Mouse (Mus musculus) urinary bladder, postnatal 36 days (tissue): ENCODE measurements around the gene Fbxo6.
"Not testable (repeated sequence)": the region's sequence is repeated elsewhere in the genome, so short reads cannot be mapped to it uniquely, and the experiment has no call there.

Experiments
- DNase-seq, 2 experiments: peaks; one replicate each; pipeline ENCODE4 v3.0.0; 2022; ENCODE audit warnings: low spot score in 2 of 2, mixed read lengths in 1 of 2

The Fbxo6 gene

DNA sequence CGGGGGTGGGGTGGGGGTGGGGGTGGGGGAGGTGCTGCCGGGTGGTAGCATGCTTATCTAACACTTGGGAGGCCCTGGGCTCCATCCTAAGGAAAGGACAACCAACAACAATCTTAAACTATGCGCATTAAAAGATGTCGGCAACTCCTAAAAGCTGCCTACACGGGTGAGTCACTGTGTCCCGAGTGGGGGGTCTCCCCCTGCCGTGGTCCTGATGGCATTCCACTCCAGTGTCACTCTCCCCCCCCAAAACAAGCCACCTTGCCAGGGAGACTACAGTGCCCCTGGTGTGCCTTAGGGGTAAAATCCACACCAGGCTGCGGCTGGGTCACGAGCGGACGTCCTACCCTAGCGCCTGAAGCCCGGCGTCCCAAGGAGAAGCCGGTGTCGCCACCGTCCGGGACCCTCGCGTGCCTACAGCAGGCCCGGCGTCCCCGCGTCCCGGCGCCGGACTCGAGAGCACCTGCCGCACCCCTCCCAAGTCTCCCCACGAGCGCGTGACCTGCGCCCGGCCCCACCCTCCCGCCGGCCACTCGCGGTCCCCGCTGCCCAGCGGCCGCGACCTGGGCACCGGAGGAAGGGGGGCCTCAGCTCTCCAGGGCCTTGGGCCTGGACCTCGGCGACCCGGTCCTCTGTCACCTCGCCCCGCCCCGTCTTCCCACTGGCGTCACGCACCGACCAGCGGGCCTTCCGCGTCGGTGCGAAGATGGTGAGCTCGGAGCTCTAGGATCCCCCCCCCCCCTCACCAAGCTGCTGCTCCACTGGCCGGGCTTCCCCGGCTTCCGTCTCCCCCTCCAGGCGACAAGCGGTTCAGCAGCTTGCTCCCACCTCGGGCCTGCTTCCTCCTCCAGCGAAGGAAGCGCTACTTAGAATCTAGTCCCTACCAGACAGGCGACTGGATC, at the start of gene Fbxo6:
Fbxo6 (minus strand) TSS at position 874 of the 902 bp plus-strand sequence.
- peak; percentile 83 to 85 for DNase-seq

DNA sequence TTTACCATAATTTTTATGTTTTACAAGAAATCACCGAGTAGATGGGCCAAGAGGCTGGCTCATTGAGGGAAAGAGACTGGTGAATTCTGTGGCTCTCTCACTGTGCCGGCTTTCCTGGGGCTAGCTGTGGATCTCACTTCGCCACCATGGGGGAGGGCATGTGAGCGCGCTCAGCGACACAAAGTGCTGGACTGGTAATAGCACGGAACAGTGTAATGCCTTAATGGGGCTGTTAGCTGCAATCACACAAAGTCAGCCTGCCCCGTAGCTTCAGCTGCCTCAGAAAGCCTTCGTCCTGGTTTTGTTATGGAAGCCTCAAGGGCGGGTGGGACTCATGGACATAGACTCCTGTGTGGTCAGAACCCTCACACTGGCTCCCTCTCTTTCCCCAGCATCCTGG, 46.8 kb upstream of the Fbxo6 start:
- DNase-seq: no peak

DNA sequence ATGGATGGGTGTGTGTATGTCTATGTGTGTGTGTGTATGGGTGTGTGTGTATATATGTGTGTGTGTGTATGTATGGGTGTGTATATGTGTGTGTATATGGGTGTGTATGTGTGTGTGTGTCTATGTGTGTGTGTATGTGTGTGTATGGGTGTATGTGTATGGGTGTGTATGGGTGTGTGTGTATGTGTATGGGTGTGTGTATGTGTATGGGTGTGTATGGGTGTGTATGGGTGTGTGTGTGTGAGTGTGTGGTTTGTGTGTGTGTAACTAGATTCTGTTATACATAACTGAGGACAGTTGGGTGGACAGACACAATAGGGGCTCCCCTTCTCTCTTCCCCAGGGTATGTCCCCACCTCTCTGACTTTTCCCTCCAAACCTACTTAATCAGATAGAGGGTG, 42.5 kb upstream of the Fbxo6 start:
- no peak for DNase-seq

DNA sequence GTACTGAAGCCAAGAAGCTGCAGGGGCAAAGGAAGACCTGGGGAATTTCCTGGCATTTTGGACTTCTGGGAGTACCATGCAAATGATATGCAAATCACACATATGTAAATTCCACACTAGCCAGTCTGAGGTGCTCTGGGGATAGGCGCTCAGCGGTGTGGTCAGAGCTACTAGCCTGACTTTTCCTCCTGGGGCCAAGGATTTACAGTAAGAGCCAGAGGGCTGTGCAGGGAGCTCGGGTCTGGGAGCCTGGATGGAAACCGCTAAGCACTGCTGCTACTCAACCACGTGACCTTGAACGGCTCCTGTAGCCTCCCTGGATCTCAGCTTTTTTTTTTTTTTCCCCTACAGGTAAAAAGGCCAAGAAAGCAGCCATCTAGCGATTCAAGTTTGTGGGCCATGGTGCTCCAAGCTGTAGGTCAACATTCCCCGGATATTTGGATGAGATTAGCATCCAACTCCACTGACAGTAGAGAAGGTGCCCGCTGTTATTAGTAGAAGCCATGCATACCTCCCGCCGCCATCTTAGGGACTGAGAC, 40.8 kb upstream of the Fbxo6 start:
- no peak for DNase-seq

DNA sequence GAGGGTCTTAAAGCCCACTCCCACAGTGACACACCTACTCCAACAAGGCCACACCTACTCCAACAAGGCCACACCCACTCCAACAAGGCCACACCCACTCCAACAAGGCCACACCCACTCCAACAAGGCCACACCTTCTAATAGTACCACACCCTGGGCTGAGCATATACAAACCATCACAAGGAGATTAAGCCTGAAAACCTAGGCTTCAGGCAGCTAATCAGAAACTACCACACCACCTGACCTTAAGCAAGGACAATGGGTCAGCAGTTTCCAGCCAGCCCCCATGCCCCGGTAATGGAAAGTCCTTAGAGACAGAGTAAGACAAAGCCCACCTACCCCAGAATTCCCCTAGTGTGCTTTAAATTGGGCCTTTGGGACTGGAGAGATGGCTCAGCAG, 36.8 kb upstream of the Fbxo6 start:
- DNase-seq: not testable (repeated sequence)

DNA sequence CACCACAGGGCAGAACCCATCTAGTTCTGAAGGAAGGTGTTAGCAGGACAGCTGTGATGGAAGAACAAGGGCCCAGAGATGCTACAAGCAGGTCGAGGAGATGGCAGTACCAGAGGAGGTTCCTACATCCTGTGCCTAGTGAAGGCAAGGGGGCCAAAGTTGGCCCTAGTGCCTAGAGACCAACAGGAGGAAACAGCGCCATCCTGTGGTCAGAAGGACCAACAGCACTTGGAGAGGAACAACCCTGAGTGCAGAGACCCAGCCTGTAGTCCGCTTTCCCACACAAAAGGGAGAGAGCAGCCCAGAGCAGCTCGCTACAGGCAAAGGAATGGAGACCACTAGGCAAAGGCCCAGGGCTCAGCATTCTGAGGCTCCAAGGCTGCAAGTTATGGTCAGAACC, 33.9 kb upstream of the Fbxo6 start:
- DNase-seq: no peak

DNA sequence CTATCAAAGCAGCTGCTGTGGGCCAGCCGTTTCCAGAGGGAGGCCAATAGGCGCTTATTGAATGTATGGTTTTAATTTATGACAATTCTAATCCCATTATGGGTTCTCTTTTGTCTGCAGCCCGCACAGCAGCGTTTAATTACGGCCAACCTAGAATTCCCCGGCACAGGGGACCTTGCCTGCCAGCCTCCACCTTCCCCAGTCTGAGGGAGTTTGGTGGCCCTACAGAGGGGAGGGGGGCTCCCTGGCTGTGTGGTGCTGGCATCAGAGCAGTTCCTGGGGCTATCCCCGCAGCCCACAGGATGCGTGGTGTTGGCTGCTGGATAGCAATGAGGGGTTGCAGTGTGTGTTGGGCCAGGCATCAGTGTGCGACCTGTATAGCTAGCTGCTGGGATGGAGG, 32.6 kb upstream of the Fbxo6 start:
- DNase-seq: no peak

DNA sequence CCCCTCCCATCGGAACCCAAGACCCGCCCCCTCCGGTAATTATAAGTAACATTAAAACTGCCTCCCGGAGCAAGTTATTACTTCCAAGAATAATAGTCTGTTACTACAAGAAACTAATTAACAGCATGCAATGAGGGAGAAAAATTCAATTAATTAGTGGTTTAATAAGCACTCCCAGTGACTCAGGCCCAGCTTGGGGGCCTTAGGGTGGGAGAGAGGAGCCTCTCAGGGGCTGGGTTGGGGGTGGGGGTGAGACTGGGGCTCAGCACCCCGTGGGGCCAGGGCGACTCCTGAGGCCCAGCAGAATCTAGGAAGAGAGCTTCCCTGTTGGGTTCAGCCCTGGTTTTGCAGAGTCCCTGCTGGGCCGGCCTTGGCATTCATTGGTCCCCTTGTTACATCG, 30.4 kb upstream of the Fbxo6 start:
- DNase-seq: no peak

DNA sequence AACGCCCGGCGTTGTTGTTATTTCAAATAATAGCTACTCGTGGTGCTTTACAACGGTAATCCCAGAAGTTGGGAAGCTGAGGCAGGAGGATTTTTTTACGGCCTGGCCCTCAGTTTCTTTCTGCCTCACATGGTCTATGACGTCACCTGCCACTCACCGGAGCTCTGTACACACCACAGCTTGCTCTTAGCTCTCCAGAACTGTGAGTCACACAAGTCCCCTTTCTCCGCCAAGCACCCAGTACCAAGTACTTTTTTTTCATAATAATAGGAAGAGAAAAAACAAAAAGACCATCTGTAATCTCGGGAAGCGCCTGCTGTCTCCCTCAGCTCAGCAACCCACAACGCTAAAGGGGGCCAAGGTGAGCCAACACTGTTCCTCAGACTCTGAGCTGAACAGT, 29.5 kb upstream of the Fbxo6 start:
- no peak for DNase-seq

DNA sequence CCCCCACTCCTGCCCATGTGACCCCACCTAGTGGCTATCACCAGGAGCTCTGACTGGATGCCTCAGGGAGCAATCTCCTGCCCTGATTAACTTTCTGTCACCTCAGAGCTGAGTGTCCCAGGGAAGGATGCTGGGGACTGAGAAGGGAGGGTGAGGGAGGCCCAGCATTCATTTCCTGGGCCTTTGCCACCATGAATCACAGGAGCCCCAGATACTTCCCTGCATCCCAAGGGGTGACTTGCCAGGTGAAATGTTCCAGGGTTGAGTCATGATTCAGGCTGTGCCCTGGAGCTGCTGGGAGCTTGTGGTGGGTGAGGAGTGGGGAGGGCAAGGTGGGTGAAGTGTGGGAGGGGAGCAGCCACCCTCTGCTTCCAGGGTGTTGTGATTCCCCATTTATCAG, 25.8 kb upstream of the Fbxo6 start:
- no peak for DNase-seq

DNA sequence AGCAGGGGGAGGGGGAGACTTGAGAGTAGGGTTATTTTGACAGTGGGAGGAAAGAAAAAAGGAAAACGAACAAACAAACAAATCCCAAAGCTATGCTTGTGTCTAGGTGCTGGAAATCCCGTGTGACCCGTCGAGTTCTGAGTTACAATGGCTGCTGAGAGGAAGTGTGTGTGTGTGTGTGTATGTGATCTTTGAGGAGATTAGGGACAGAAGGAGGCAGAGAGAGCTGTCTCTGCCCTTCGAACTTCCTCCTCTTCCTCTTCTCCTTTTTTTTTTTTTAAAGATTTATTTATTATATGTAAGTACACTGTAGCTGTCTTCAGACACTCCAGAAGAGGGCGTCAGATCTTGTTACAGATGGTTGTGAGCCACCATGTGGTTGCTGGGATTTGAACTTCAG, 24.7 kb upstream of the Fbxo6 start:
- DNase-seq: not testable (repeated sequence)

DNA sequence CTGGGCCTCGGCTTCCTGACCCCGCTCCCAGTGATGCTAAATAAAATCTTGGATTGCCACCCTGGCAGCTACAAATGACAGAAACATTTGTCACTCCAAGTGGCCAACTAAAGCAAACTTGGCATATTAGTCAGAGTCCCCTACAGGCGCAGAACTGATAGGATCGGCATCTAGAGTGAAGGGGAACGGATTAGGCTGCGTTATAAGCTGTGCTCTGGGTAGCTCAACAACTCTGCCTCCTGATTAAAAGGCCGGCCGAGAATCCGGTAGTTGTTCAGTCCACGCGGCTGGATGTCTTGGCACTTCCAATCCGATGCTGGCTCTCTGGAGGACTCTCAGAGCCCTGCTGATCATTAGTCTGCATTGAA, 22.5 kb upstream of the Fbxo6 start:
- no peak for DNase-seq

DNA sequence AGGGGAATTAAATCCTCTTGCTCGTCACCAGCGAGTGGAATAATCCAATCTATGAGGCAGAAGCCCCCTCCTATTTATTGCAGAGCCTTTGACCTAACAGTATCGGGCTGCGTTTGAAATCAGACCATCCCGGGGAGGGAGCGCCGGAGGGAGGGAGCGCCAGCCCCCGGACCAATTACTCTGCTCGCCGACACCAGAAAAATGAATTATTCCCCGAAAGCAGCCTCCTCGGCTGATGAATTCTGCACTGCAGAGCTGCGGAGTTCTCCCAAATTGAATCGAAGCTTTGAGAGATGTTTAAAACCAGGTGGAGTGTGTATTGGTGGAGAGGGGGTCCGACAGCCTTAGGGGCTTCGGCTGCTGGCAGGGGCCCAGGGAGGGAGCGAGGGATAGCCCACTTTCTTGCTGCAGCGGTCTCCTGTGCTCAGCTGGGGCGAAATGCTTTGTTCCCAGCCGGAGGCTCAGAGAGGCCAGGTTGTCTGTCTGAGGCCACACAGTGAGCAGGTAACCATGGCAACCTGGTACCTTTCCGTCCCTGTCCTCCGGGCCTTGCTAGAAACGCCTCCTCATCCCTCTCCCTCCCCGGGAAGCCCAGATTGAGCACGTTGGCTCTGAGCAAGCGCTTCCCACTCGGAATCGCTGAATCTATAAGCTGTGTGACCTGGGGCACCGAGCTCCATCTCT, 22.0 kb upstream of the Fbxo6 start:
- DNase-seq: no peak

DNA sequence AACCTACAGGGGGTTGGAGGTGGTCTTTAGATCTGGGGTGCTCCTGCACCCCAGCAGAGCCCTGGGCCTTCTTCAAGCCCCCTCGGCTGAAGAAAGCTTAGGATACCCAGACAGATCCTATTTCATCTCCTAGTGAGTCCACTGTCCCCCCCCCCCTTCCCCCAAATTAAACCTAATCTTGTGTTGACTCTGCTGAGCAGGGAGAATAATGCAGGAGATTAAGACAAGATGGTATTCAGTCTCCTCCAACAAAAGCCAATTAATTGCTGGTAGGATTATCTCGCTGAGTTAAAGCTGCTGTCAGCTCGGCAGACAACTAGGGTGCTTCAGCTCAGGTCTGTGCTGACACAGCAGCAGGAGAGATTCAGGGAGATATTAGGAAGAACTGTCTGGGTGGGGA, 19.3 kb upstream of the Fbxo6 start:
- no peak for DNase-seq

DNA sequence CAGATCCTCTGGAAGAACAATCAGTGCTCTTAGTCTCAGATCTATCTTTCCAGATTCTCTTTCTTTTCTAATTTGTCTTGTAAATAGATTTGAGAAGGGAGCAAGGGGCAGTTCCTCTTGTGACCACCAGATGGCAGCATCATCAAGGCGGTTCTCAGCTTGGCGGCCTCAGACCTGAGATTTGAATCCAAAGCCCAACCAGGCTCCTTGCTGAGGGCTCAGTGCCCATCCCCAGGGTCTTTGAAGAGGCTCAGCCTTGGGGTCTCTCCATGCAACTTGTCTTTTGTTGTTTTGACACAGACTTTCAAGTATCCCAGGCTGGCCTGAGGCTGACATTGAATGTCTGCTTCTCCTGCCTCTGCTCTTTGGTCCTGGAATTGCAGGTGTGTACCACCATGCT, 18.9 kb upstream of the Fbxo6 start:
- DNase-seq: peak in 1 of 2 experiments; percentile 27

DNA sequence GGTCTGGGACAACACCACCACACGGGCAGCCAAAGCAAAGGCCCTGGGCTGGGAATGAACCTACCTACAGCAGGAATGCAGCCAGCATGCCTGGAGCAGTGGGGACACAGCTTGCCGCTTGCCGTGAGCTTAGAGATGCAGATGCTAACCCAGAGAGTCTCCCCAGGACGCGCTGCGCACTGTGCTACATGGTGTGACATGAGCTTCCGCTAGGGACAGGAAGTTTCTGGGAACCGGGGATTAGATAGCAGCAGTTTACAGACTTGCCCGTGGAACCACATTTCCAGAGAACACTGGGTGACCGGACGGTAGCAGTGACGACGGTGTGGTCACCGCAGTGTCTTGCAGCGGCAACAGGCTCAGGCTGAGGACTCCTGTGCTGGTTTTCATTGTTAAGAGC, 17.6 kb upstream of the Fbxo6 start:
- no peak for DNase-seq

DNA sequence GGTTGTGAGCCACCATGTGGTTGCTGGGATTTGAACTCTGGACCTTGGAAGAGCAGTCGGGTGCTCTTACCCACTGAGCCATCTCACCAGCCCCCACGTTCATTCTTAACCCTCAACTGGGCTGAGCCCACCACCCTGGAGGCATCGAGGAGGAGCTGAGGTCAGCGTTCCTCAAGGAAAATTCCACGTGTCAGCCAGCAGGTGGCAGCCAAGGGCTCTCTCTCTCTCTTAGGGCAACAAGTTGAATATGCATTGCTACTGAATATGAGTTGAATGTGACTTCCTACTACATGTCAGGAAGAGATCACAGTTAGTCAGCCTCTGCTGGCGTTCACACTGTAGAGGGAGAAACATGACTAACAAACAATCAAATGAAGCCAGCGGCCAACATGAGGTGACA, 16.3 kb upstream of the Fbxo6 start:
- DNase-seq: peak in 1 of 2 experiments; percentile 28

DNA sequence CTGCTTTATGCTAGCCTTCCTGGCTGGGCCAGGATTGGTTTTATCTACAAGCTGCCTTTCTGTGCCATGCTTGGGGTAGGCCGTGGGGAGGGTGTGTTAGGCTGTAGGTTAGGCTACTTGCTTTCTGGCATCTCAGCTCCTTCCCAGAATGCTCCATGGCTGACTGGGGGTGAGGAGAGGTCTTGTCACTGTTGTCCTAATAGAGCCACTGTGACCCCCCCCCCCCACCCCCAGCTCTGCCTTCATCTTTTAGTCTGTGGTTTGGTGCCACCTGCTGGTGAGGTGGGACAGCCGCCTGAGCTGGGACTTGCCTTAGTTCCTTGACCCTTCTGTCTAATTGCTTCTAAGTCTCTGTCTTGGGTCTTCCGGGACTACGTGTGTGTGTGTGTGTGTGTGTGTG, 15.0 kb upstream of the Fbxo6 start:
- DNase-seq: peak in 1 of 2 experiments; percentile 55

DNA sequence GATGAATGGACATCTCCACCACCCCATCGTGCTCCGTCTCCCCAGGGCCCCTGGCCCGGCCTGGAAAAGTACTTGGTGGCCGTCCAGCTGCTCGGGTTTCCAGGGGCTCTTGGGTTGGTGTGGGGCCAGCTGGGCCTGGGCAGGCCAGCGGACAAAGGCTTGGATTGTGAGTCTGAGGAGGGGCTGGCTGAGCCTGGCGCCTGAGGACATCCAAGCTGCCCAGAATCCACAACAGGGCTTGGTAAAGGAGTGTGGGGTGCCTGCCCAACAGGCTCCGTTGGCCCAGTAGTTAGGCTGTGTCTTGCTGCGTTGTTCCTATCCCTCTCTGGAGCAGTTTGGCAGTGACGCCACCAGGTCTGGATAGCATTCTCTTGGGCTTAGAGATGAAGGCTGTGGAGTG, 14.5 kb upstream of the Fbxo6 start:
- no peak for DNase-seq

DNA sequence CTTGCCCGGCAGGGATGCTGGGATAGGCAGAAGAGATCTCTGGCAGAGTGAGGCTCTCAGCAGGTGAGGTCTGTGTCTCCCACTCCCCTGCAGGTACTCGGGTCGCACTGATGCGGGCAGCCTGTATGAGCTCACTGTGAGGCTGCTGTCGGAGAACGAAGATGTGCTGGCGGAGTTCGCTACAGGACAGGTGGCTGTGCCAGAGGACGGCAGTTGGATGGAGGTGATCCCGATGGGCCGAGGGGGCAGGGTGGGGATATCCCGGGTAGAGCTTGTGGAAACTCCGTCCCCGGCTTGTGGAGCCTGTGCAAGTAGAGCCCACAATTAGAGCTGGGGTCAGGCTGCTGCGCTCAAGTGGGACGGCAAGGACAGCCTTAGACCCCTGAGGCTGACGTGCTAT, 13.6 kb upstream of the Fbxo6 start:
- no peak for DNase-seq

DNA sequence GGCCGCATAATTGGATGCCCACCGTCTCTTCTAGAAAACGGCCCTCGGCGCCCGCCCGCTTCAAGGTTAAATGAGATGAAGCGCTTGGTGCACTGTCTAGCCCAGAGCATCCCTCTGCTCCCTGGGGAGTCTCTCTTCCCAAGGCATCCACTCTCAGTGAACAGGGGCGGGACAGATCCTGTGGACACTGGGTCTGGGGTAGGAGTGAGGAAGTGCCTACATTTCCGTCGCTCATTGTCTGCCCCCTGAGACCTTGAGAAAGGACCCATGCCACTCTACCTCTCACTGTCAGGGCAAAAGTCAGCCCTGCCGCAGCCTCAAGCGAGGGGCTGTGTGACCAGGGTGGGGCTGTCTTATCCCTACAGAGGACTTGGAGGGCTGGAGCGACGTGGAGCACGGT, 12.5 kb upstream of the Fbxo6 start:
- no peak for DNase-seq

DNA sequence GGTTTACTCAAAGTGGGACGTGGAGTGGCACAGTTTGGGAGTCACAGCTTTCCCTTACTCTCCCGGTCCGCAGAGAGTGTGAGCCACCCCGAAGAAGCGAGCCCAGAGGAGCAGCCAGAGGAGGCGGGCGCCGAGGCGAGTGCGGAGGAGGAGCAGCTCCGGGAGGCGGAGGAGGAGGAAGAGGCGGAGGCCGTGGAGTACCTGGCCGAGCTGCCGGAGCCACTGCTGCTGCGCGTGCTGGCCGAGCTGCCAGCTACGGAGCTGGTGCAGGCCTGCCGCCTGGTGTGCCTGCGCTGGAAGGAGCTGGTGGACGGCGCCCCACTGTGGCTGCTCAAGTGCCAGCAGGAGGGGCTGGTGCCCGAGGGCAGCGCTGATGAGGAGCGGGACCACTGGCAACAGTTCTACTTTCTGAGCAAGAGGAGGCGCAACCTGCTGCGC, 12.1 kb upstream of the Fbxo6 start:
- DNase-seq: peak; percentile 60 to 83
